Mouse (Mus musculus) kidney, adult 9 months (tissue): ENCODE measurements around the gene Ccdc51.
A peak's percentile ranks its signal among the peaks of the same experiment; 100 is the strongest.

Source experiments
- DNase-seq: peaks from one replicate; pipeline ENCODE4 v3.0.0; 2022

Gene Ccdc51

DNA sequence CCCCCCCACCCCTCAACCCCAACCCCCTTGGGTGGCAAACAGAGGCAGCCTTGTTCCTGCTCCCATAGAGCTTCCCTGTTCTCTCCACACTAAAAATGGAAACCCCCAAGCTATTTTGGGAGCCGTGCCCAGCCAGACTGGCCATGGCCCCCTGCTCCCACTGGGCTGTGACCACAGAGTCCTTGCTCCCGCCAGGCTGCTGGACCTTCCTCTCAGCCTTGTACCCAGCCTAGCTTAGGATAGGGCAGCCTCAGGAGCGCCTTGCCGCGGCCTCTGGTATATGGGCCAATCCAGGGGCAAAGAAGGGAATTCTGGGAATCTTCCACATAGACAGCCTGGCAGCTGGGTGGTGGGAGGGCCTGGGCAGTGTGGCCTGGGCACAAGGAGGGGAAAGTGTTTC is 15.5 kb downstream of the Ccdc51 start:
- DNase-seq: no peak

DNA sequence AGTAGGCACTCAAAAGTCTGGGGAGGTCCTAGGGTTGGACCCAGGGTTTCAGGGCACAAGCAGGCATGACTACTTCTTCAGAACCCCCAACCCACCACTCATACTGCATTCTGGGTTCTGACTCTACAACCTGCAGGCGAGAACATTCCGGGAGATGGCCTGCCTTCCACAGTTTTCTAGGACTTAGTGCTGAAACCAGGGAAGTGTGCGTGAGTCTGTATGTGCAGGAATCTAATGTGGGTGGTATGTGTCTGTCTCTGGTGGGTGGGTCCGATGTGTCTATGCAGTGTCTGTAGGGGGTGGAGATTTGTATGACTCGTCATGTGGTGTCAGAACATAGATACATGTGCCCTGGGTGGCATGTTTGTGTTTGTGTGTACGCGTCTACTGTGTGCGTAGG is 16.1 kb downstream of the Ccdc51 start:
- no peak for DNase-seq

DNA sequence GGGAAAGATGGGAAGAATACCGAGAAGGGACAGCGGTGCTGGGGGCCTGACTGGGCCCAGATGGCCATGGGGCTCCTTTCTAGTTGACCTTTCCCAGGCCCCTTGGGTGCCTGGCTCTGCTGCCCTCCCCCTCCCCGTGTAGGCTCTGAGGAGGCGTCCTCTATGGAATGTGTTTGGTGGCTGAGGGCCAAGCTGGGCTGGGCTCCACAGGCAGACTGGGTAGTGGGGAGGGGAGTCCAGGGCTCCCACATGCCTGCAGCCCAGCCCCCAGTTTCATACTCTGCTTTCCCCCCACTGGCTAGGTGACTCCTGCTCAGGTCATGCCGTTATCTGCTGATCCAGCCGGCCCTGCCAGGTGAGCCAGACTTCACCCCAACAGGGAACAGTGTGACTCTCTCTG is 16.7 kb downstream of the Ccdc51 start:
- DNase-seq: peak; percentile 74

DNA sequence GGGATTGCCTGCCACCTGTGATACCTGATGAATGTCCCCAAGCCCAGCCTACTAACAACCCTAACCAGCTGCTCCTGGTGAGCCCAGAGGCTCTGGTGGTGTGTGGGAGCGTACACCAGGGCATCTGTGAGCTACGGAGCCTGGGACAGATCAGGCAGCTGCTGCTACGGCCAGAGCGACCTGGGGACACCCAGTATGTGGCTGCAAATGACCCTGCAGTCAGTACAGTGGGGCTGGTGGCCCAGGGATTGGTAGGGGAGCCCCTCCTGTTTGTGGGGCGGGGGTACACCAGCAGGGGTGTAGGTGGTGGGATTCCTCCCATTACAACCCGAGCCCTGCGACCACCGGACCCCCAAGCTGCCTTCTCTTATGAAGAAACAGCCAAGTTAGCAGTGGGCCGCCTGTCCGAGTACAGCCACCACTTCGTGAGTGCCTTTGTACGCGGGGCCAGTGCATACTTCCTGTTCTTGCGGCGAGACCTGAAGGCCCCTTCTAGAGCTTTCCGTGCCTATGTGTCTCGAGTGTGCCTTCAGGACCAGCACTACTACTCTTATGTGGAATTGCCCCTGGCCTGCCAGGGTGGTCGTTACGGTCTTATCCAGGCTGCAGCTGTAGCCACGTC is 18.1 kb downstream of the Ccdc51 start:
- no peak for DNase-seq

GRCm38 (mm10) chr9:109101933-109102445 is 19.7 kb downstream of the Ccdc51 start:
- no peak for DNase-seq

DNA sequence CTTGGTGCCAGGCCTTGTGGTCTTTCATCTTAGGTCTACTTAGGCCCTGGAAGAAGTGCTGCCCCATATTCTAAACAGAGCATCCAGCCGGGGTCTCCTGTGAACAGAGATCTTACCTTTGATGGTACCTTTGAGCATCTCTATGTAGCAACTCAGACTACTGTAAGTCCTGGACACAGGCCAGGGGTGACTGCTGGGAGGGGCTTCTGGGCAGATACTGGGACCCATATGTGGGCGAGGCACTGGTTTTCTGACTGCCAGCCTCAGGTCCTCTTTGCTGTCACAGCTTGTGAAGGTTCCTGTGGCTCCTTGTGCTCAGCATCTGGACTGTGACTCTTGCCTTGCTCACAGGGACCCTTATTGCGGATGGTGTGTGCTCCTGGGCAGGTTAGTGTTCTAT is 20.2 kb downstream of the Ccdc51 start:
- no peak for DNase-seq

GRCm38 (mm10) chr9:109103250-109103649 is 21.0 kb downstream of the Ccdc51 start:
- no peak for DNase-seq

DNA sequence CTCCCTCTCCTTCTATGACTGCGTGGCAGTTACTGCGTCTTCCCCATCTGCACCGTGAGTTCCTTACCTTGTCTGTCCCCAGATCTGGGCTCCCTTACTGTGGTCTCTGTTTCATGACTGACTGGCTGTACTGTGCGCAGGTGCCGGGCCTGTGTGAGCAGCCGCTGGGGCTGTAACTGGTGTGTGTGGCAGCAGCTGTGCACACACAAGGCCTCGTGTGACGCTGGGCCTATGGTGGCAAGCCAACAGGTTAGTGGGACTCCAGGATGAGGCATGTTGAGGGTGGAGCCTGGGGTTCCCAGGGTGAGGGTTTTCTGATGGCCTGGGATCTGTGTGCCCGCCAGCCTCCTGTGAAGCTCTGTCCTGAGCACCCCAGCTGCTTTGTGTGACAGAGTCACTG is 21.8 kb downstream of the Ccdc51 start:
- no peak for DNase-seq

DNA sequence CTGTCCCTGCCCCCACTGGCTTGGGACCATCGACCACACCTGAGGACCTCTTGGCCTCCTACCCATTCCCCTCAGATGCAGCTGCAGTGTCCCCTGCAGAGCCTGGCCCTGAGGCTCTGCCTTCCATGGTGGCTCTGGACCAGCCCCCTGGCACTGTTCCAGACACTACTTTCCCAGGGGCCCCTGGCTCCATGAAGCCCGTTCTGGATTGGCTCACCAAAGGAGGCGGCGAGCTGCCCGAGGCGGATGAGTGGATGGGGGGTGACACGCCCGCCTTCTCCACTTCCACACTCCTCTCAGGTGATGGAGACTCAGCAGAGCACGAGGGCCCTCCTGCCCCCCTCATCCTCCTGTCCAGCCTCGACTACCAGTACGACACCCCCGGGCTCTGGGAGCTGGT is 22.7 kb downstream of the Ccdc51 start:
- DNase-seq: no peak

DNA sequence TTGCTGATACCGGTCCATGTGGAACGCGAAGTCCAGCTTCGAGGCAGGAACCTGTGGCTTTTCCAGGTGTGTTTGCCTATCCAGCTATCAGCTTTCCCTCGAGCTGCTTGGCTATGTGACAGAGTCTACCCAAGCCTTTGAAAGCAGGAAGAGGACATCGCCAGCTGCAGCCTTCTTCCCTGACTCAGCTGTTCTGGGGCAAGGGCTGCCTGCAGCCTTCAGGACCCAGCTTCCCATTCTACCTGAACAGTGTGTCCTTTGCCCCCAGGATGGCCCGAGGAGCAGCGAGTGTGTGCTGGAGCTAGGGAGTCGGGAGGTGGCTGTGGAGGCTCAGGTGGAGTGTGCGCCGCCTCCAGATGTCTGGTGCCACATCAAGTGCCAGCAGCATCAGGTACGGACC is 23.4 kb downstream of the Ccdc51 start:
- DNase-seq: no peak

- DNase-seq: no peak
Measured at GRCm38 (mm10) chr9:109107341-109107740, 25.0 kb downstream of the Ccdc51 start.

DNA sequence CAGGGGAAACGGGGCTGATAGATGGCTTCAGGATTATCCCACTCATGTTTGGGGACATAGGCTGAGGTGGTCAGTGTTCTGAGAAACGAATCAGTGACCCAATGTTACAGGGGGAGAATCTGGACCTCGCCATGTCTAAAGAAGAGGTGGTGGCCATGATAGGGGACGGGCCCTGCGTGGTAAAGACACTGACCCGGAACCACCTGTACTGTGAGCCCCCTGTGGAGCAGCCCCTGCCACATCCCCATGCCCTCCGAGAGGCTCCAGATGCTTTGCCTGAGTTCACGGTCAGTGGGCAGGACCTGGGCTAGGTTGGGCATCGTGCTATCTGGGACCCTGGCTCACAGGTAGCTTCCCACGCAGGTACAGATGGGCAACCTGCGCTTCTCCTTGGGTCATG is 27.9 kb downstream of the Ccdc51 start:
- no peak for DNase-seq

- DNase-seq: no peak
Measured at GRCm38 (mm10) chr9:109111101-109111500, 28.8 kb downstream of the Ccdc51 start.

- DNase-seq: no peak
Measured at GRCm38 (mm10) chr9:109111591-109111990, 29.3 kb downstream of the Ccdc51 start.

GRCm38 (mm10) chr9:109113331-109113730 is 31.0 kb downstream of the Ccdc51 start:
- DNase-seq: no peak

DNA sequence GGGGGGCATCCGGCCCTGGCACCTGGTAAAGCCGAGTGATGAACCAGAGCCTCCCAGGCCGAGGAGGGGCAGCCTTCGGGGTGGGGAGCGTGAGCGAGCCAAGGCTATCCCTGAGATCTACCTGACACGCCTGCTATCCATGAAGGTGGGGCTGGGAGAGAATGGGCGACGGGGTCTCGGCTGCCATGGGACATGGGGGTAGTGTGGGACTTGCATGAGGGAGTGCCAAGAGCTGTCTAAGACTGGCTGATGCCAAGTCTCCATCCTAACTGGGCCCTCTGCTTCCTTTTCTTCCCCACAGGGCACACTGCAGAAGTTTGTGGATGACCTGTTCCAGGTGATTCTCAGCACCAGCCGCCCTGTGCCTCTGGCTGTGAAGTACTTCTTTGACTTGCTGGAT is 32.0 kb downstream of the Ccdc51 start:
- DNase-seq: no peak

GRCm38 (mm10) chr9:109114871-109115270 is 32.6 kb downstream of the Ccdc51 start:
- no peak for DNase-seq

DNA sequence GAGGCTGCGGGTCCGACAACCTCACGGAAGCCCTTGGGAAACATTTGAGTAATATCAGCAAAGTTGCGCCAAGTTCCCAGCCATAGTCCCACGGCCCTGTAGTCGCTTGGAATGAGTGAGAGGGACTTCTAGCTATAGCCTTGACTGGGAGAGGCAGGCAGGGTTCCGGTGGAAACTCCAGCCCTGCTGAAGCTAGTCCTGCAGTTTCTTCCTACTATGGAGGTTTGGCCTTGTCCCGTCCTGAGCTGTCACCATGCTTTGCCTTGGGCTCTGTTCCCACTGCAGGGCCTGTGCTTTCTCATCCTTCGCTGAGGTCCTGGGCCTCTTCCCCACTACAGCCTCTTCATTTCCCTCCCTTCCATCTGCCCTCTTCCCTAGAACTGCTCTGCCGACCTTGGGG is 33.9 kb downstream of the Ccdc51 start:
- no peak for DNase-seq

- DNase-seq: peak; percentile 53
Measured at GRCm38 (mm10) chr9:109118106-109118505, 35.8 kb downstream of the Ccdc51 start.

- DNase-seq: no peak
Measured at GRCm38 (mm10) chr9:109119571-109119970, 37.3 kb downstream of the Ccdc51 start.

GRCm38 (mm10) chr9:109120956-109121355 is 38.7 kb downstream of the Ccdc51 start:
- DNase-seq: no peak

GRCm38 (mm10) chr9:109122553-109123085 is 40.3 kb downstream of the Ccdc51 start:
- DNase-seq: peak; percentile 48

DNA sequence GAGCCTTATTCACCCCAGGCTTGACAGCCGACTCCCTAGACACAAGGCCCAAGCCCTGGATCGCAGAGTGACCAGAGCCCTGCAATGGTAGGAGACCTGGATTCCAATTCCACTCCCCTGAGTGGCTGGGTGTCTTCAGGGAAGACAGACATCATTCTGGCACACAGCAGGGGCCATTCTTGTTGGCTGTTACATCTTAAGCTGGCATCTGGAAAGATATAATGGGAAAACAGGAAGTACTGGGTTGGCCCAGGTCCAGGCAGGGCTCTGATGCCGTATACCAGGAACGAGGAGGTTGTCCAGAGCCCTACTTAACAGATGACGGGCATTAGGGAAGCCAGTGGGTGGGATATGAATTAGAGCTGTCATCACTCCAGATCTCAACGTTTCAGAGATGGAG is 41.0 kb downstream of the Ccdc51 start:
- no peak for DNase-seq

- no peak for DNase-seq
Measured at GRCm38 (mm10) chr9:109124164-109124563, 41.9 kb downstream of the Ccdc51 start.

- no peak for DNase-seq
Measured at GRCm38 (mm10) chr9:109125043-109125442, 42.8 kb downstream of the Ccdc51 start.
